Mouse (Mus musculus) c-Kit-positive CD71-positive TER-119-negative erythroid progenitor cells, embryonic 14.5 days (primary cell): Measurements from ENCODE around the gene Rad54l2.

Experiments used
- DNase-seq: peaks from one replicate; pipeline ENCODE4 v3.0.0-alpha.2; 2013; ENCODE audit warnings: low read depth

Rad54l2 gene

GRCm38 (mm10) chr9:106676571-106676970 is 112.4 kb downstream of the Rad54l2 start:
- DNase-seq, result no peak

GRCm38 (mm10) chr9:106675965-106676364 is 113.0 kb downstream of the Rad54l2 start:
- DNase-seq, result no peak

GRCm38 (mm10) chr9:106675480-106675879 is 113.5 kb downstream of the Rad54l2 start:
- DNase-seq, result peak; percentile 71

GRCm38 (mm10) chr9:106673860-106674259 is 115.1 kb downstream of the Rad54l2 start:
- DNase-seq, result no peak

- DNase-seq, result no peak
These were observed 124.1 kb downstream of the Rad54l2 start for GRCm38 (mm10) chr9:106664856-106665255.

- DNase-seq, result no peak
These were observed 124.6 kb downstream of the Rad54l2 start for GRCm38 (mm10) chr9:106664433-106664832.

- no peak for DNase-seq
These were observed 125.8 kb downstream of the Rad54l2 start for GRCm38 (mm10) chr9:106663200-106663599.

- no peak for DNase-seq
These were observed 129.1 kb downstream of the Rad54l2 start for GRCm38 (mm10) chr9:106659935-106660334.

- no peak for DNase-seq
These were observed 129.6 kb downstream of the Rad54l2 start for GRCm38 (mm10) chr9:106659441-106659840.

- DNase-seq, result no peak
These were observed 131.4 kb downstream of the Rad54l2 start for GRCm38 (mm10) chr9:106657592-106657991.

- no peak for DNase-seq
These were observed 132.2 kb downstream of the Rad54l2 start for GRCm38 (mm10) chr9:106656820-106657219.

GRCm38 (mm10) chr9:106655884-106656720 is 132.9 kb downstream of the Rad54l2 start, which contains the start of gene Grm2:
Grm2 (minus strand) TSS chr9:106656082.
- DNase-seq, result peak; percentile 35

- no peak for DNase-seq
These were observed 136.3 kb downstream of the Rad54l2 start for GRCm38 (mm10) chr9:106652720-106653119.

GRCm38 (mm10) chr9:106647226-106647625 is 141.8 kb downstream of the Rad54l2 start:
- no peak for DNase-seq

GRCm38 (mm10) chr9:106645684-106646271 is 143.2 kb downstream of the Rad54l2 start:
- DNase-seq, result no peak

GRCm38 (mm10) chr9:106643787-106644186 is 145.2 kb downstream of the Rad54l2 start:
- peak; percentile 9 for DNase-seq

- DNase-seq, result peak; percentile 72
These were observed 145.9 kb downstream of the Rad54l2 start for GRCm38 (mm10) chr9:106643128-106643527.

- DNase-seq, result no peak
These were observed 147.6 kb downstream of the Rad54l2 start for GRCm38 (mm10) chr9:106641346-106641745.

- no peak for DNase-seq
These were observed 150.8 kb downstream of the Rad54l2 start for GRCm38 (mm10) chr9:106638154-106638553.
